Mouse (Mus musculus): ENCODE data around the gene Akap9. TPM values are rescaled to one million over a fixed set of nuclear protein-coding genes. Genes with fewer than 3 reads are reported as not detected.
"Not testable (repeated sequence)": the region's sequence is repeated elsewhere in the genome, so short reads cannot be mapped to it uniquely, and the experiment has no call there.

Akap9 gene
- polyA plus RNA-seq, 1 experiment from 2014 or later = 282 TPM

DNA sequence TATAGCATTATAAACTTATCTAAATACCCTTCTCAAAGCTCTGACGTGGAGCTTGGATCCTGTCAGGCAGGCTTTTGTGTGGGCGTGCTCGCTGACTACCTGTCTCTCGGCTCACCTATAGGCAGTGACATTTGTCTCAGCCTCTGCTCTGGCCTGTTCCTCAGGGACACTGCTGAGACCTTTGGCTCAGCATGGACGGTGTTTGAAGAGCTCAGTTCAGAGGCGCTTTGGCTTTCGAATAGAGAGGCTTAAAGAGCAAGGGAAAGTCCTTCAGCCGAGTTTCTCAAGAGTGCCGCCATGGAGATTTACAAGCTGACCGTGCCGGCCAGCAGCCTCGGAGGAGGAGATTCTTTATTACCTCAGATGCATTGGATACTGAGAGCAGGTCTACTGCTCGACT is 95.3 kb downstream of the Akap9 start:
- DNase-seq (ENCODE audit: low spot score) = no peak
- no peak overlapping the region for H3K4me2 ChIP-seq (replicated peaks)
- 81% methylated on average over 13 of the region's 13 CpGs for WGBS
- H3K36me3 ChIP-seq (replicated peaks; ENCODE audit: control insufficient read depth, insufficient read depth) = peaks cover 55% of the 10 kb centered on the region
- H3K4me3 ChIP-seq (replicated peaks; ENCODE audit: low read length) = no peak overlapping the region
- no peak overlapping the region for H3K9ac ChIP-seq
- no peak overlapping the region for H3K27ac ChIP-seq
- ATAC-seq (ENCODE audit: low FRiP score) = no peak
- H3K9me3 ChIP-seq (ENCODE audit: control insufficient read depth, low read length) = no peaks in the 10 kb centered on the region
- H3K27me3 ChIP-seq (ENCODE audit: control insufficient read depth, insufficient read depth, low read length) = no peaks in the 10 kb centered on the region
- H3K4me1 ChIP-seq (replicated peaks; ENCODE audit: control insufficient read depth, insufficient read depth, low read length) = no peaks in the 10 kb centered on the region

DNA sequence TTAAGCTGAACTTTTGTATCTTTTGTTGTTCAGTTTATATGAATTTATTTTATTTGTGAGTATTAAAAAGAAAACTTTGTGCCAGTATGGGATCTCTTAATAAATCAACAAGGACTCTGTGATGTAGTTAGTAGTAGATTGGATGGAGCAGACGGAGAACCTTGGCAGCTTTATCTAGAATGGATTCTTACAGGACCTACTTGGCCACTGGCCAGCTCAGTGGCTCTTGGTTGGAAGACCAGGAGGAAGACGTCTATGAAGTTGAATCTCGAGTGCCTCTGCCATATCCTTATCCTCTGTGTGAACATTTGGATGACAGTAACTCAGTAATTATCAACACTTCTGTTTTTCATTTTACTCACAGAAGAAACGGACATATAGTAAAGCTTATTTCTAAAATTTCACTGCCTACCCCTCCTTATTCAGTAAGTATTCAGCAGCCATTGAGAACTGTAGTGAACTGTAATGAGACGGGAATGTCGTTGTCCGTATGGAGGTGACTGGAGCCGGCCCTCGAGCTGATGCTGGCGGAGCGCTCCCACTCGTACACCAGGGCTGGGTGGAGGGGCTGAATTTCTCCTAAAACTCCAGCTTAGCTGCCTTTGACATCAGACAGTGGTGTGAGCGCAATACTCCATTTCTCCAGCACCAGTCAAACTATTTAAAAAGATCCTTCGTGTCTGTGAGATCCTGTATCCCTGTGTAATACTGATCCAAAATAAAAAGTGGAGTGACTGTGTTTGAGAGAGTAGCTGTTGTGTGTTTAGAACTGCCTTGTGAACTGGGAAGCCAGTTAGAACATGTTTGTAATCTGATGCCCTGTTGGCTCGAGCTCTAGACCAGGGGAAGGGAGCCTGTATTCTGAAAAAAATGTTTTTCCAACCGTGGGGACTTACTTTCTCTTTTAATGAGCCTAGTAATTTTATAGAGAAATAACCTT is 96.2 kb downstream of the Akap9 start:
- DNase-seq (ENCODE audit: low spot score) (no peak), ATAC-seq (ENCODE audit: low FRiP score) (no peak)
- Histone ChIP-seq H3K9ac (no peak overlapping the region), H3K4me1 (replicated peaks; ENCODE audit: control insufficient read depth, insufficient read depth, low read length) (no peaks in the 10 kb centered on the region), H3K9me3 (ENCODE audit: control insufficient read depth, low read length) (no peaks in the 10 kb centered on the region), H3K27ac (no peak overlapping the region), H3K36me3 (replicated peaks; ENCODE audit: control insufficient read depth, insufficient read depth) (peaks cover 55% of the 10 kb centered on the region), H3K4me3 (replicated peaks; ENCODE audit: low read length) (no peak overlapping the region), H3K4me2 (replicated peaks) (no peak overlapping the region), H3K27me3 (ENCODE audit: control insufficient read depth, insufficient read depth, low read length) (no peaks in the 10 kb centered on the region)
- 83% methylated on average over 16 of the region's 16 CpGs for WGBS

DNA sequence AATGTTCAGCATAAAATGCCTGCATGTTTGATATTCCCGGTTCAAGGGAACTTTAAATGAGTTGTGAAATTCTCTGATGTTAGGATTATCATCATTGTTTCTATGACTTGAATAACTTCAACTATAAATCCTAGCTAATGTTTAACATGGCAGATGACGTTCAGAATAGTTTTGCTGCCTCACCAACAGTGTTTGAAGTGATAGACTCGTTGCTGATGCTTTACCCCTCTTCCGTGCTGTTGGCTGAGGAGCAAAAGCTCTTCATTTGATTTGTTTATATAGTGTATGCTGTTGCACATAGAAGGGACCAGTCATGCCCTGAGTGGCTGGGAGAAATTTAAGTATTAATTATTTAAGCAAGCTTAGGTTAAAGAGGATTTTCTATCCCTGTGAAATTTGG is 96.9 kb downstream of the Akap9 start:
- H3K36me3 ChIP-seq (replicated peaks; ENCODE audit: control insufficient read depth, insufficient read depth) = peaks cover 53% of the 10 kb centered on the region
- H3K9me3 ChIP-seq (ENCODE audit: control insufficient read depth, low read length) = no peaks in the 10 kb centered on the region
- no peak overlapping the region for H3K27ac ChIP-seq
- DNase-seq (ENCODE audit: low spot score) = no peak
- H3K4me2 ChIP-seq (replicated peaks) = no peak overlapping the region
- no peaks in the 10 kb centered on the region for H3K4me1 ChIP-seq (replicated peaks; ENCODE audit: control insufficient read depth, insufficient read depth, low read length)
- no peak overlapping the region for H3K9ac ChIP-seq
- H3K27me3 ChIP-seq (ENCODE audit: control insufficient read depth, insufficient read depth, low read length) = no peaks in the 10 kb centered on the region
- no peak overlapping the region for H3K4me3 ChIP-seq (replicated peaks; ENCODE audit: low read length)
- ATAC-seq (ENCODE audit: low FRiP score) = no peak
- WGBS = 84% methylated on average over 4 of the region's 4 CpGs

DNA sequence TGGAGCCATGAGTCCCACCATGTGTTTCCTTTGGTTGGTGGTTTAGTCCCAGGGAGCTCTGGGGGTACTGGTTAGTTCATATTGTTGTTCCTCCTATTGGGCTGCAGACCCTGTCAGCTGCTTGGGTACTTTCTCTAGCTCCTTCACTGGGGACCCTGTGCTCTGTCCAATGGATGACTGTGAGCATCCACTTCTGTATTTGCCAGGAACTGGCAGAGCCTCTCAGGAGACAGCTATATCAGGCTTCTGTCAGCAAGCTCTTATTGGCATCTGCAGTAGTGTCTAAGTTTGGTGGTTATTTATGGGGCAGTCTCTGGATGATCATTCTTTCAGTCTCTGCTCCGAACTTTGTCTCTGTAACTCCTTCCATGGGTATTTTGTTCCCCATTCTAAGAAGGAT is 98.5 kb downstream of the Akap9 start:
- DNase-seq (ENCODE audit: low spot score); H3K4me3 ChIP-seq (replicated peaks; ENCODE audit: low read length); H3K4me1 ChIP-seq (replicated peaks; ENCODE audit: control insufficient read depth, insufficient read depth, low read length); H3K9ac ChIP-seq; H3K27me3 ChIP-seq (ENCODE audit: control insufficient read depth, insufficient read depth, low read length); H3K4me2 ChIP-seq (replicated peaks); ATAC-seq (ENCODE audit: low FRiP score); H3K9me3 ChIP-seq (ENCODE audit: control insufficient read depth, low read length); H3K27ac ChIP-seq: not testable (repeated sequence)
- peaks cover 54% of the 10 kb centered on the region for H3K36me3 ChIP-seq (replicated peaks; ENCODE audit: control insufficient read depth, insufficient read depth)
- WGBS = 94% methylated on average over 1 of the region's 1 CpGs

DNA sequence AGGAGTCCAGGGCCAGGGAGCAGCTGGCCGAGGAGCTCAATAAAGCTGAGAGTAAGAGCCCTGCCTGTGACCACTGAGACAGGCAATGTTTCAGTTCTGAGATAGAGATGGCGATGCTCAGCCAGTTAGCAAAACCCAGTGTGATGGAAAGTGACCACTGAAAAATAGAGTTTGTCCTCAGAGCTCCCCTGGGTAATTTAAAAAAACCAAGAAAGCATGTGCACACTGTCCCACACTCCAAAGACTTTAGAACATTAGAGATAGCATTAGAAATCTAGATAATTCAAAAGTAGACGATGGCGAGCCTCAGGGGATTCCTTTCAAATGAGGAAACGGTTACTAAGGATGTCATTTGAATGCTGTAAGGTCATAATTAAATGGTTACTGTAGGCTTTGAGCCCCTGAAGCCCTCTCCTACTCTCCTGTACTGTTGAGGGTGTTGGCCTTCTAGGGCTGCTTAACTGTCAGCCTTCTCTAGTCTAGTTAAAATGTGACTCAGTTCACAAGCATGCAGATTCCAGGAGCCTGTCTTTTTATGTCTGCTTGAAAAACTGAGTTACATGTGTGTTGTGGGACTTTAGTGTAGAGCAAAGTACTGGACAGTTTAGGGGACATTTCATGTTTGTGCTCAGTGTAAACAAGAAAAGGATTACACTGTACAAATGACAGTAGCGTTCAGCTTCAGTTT is 100.8 kb downstream of the Akap9 start:
- Histone ChIP-seq H3K27me3 (ENCODE audit: control insufficient read depth, insufficient read depth, low read length) (no peaks in the 10 kb centered on the region), H3K4me1 (replicated peaks; ENCODE audit: control insufficient read depth, insufficient read depth, low read length) (no peaks in the 10 kb centered on the region), H3K4me3 (replicated peaks; ENCODE audit: low read length) (no peak overlapping the region), H3K36me3 (replicated peaks; ENCODE audit: control insufficient read depth, insufficient read depth) (peaks cover 59% of the 10 kb centered on the region), H3K4me2 (replicated peaks) (no peak overlapping the region), H3K9ac (no peak overlapping the region), H3K27ac (no peak overlapping the region), H3K9me3 (ENCODE audit: control insufficient read depth, low read length) (no peaks in the 10 kb centered on the region)
- WGBS = 81% methylated on average over 6 of the region's 6 CpGs
- ATAC-seq (ENCODE audit: low FRiP score) (no peak), DNase-seq (ENCODE audit: low spot score) (no peak)

DNA sequence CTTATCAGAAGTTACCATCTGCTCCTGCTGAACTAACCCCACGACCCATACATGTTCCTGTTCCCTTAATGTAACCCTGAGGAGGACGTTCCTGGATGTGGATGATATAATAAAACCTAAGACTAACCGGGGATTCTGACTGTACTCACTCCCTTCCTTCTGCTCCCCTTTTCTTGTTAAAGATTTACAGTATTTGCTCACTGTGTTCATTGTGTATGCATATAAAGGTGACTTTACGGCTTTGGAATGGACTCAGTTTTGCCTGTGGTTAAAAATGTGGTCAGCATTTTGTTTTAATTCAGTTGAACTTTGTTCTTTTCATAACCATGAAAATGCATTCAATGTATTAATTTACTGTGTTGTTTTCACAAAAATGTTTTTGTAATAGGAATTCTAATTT is 104.0 kb downstream of the Akap9 start:
- H3K27ac ChIP-seq = no peak overlapping the region
- H3K36me3 ChIP-seq (replicated peaks; ENCODE audit: control insufficient read depth, insufficient read depth) = peaks cover 78% of the 10 kb centered on the region
- H3K27me3 ChIP-seq (ENCODE audit: control insufficient read depth, insufficient read depth, low read length) = no peaks in the 10 kb centered on the region
- H3K4me1 ChIP-seq (replicated peaks; ENCODE audit: control insufficient read depth, insufficient read depth, low read length) = no peaks in the 10 kb centered on the region
- no peak for DNase-seq (ENCODE audit: low spot score)
- H3K4me3 ChIP-seq (replicated peaks; ENCODE audit: low read length) = no peak overlapping the region
- no peak overlapping the region for H3K4me2 ChIP-seq (replicated peaks)
- no peak overlapping the region for H3K9ac ChIP-seq
- 90% methylated on average over 4 of the region's 4 CpGs for WGBS
- H3K9me3 ChIP-seq (ENCODE audit: control insufficient read depth, low read length) = no peaks in the 10 kb centered on the region
- no peak for ATAC-seq (ENCODE audit: low FRiP score)

DNA sequence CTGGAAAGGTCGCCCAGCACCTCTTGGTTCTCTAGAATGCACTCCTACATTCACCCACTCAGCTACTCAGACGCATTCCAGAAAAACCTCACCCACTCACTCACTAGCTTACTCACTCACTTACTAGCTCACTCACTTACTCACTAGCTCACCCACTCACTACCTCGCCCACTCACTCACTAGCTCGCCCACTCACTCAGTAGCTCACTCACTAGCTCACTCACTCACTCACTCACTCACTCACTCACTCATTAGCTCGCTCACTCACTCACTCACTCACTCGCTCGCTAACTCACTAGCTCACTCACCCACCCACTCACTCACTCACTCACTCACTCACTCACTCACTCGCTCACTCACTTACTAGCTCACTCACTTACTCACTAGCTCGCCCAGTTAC is 108.8 kb downstream of the Akap9 start:
- Histone ChIP-seq H3K9ac (no peak overlapping the region), H3K4me1 (replicated peaks; ENCODE audit: control insufficient read depth, insufficient read depth, low read length) (no peaks in the 10 kb centered on the region), H3K27ac (no peak overlapping the region), H3K36me3 (replicated peaks; ENCODE audit: control insufficient read depth, insufficient read depth) (peaks cover 89% of the 10 kb centered on the region), H3K4me2 (replicated peaks) (no peak overlapping the region), H3K9me3 (ENCODE audit: control insufficient read depth, low read length) (no peaks in the 10 kb centered on the region), H3K4me3 (replicated peaks; ENCODE audit: low read length) (no peak overlapping the region), H3K27me3 (ENCODE audit: control insufficient read depth, insufficient read depth, low read length) (no peaks in the 10 kb centered on the region)
- WGBS = 98% methylated on average over 9 of the region's 9 CpGs
- DNase-seq (ENCODE audit: low spot score) (no peak), ATAC-seq (ENCODE audit: low FRiP score) (no peak)

DNA sequence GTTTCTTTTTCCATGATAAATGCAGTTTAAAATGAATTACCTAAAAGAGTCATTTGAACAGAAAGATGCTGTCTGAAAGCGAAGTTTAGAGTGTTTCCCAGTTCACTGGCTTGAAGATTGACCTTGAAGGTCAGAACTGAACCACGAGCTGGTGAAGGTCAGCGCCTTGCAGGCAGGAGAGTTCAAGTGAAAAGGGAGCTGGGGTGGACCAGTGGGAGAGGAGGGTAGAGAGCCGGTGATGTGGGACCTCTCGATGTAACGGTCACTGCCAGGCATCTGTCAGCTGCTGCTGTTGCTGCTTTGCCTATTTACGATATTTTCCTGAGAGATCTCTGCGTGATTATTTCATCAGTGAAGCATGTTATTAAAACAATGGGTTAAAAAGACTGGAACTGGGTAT is 111.5 kb downstream of the Akap9 start:
- H3K9ac ChIP-seq = no peak overlapping the region
- 87% methylated on average over 8 of the region's 8 CpGs for WGBS
- H3K4me3 ChIP-seq (replicated peaks; ENCODE audit: low read length) = no peak overlapping the region
- no peak for ATAC-seq (ENCODE audit: low FRiP score)
- peaks cover 96% of the 10 kb centered on the region for H3K36me3 ChIP-seq (replicated peaks; ENCODE audit: control insufficient read depth, insufficient read depth)
- no peak for DNase-seq (ENCODE audit: low spot score)
- no peaks in the 10 kb centered on the region for H3K27me3 ChIP-seq (ENCODE audit: control insufficient read depth, insufficient read depth, low read length)
- no peak overlapping the region for H3K27ac ChIP-seq
- no peaks in the 10 kb centered on the region for H3K9me3 ChIP-seq (ENCODE audit: control insufficient read depth, low read length)
- H3K4me2 ChIP-seq (replicated peaks) = no peak overlapping the region
- H3K4me1 ChIP-seq (replicated peaks; ENCODE audit: control insufficient read depth, insufficient read depth, low read length) = no peaks in the 10 kb centered on the region

DNA sequence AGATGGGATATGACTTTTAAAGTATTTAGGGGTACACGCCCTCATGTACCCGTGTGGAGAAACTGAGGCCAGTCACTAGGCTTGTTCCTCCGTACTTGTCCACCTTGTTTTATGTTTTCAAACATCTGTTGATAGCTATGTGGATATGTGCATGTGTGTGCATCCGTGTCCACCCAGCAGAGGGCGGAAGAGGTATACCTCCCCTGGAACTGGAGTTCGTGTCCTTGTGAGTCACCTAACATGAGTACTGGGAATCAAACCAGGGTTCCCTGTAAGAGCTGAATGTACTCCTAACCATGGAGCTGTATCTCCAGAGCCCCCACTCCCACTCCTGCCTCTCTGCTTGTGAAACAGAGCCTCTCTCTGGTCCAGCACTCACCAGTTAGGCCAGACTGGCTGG is 112.5 kb downstream of the Akap9 start:
- 94% methylated on average over 6 of the region's 6 CpGs for WGBS
- H3K9me3 ChIP-seq (ENCODE audit: control insufficient read depth, low read length) = no peaks in the 10 kb centered on the region
- ATAC-seq (ENCODE audit: low FRiP score) (no peak), DNase-seq (ENCODE audit: low spot score) (no peak)
- H3K4me3 ChIP-seq (replicated peaks; ENCODE audit: low read length) = no peak overlapping the region
- no peaks in the 10 kb centered on the region for H3K4me1 ChIP-seq (replicated peaks; ENCODE audit: control insufficient read depth, insufficient read depth, low read length)
- peaks cover 96% of the 10 kb centered on the region for H3K36me3 ChIP-seq (replicated peaks; ENCODE audit: control insufficient read depth, insufficient read depth)
- no peak overlapping the region for H3K9ac ChIP-seq
- H3K4me2 ChIP-seq (replicated peaks) = no peak overlapping the region
- H3K27ac ChIP-seq = no peak overlapping the region
- H3K27me3 ChIP-seq (ENCODE audit: control insufficient read depth, insufficient read depth, low read length) = no peaks in the 10 kb centered on the region
